Mouse (Mus musculus): ENCODE results near the gene Zdhhc24.

DNA sequence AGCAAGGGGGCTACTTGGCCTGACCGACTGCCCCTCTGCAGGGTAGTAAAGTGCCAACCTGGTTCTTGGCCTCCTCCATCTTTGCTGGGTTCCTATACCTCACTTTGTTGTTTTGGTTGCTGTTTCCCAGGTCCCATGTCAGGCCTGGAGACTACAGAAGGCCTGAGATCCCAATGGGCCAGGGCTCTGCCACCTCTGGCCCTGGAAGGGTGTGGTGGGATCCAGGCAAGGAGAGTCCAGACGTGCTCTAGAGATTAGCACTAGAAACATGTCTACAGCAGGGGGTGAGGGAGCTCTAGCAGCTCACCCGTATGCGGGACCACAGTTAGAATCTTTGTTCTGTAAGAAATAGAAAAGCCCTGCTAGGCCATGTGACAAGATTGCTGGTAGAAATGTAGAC is 5.5 kb downstream of the Zdhhc24 start:
- TF ChIP-seq CEBPB (IDR thresholded peaks at IDR 0.05; ENCODE audit: low read depth), result no peak
- TF ChIP-seq CTCF (IDR thresholded peaks at IDR 0.05; ENCODE audit: control insufficient read depth, insufficient read depth, insufficient read length), result no peak
- TF ChIP-seq MYOD1 (IDR thresholded peaks at IDR 0.05; ENCODE audit: control insufficient read depth, insufficient read length, low read depth), result no peak
- TF ChIP-seq USF1 (IDR thresholded peaks at IDR 0.05; ENCODE audit: low read depth), result no peak
- no peak for TF ChIP-seq MYOG (IDR thresholded peaks at IDR 0.05; ENCODE audit: control insufficient read depth, extremely low read depth, insufficient read length)
- no peak for TF ChIP-seq MAX (IDR thresholded peaks at IDR 0.05)
- no peak for TF ChIP-seq FOSL1 (IDR thresholded peaks at IDR 0.05; ENCODE audit: insufficient read depth, low read length, poor library complexity, severe bottlenecking)

All from C2C12 (cell line).